Mouse (Mus musculus) limb, embryonic 11.5 days (tissue): ENCODE results near the gene Ppp3r1. TPM values are rescaled to one million over a fixed set of nuclear protein-coding genes. Genes with fewer than 3 reads are reported as not detected.

ENCODE experiments used
- ATAC-seq: fragments of 200-750 bp; cut with Nextera tagmentation; 2 replicates; pipeline ENCODE4 v1.8.0; 2017; ENCODE audit warnings: low read depth; ENCODE audit not compliant: insufficient number of reproducible peaks, low FRiP score, low TSS enrichment
- DNase-seq: peaks from one replicate; pipeline ENCODE4 v3.0.0-alpha.2; 2015; ENCODE audit warnings: low spot score
- H3K27ac ChIP-seq: fragments of 300-500 bp; sonication (generic); replicated peaks from 2 replicates; pipeline ENCODE4 v1.5.1; 2014; ENCODE audit warnings: low read depth, mild to moderate bottlenecking, low read length
- H3K27me3 ChIP-seq: fragments of 300-500 bp; sonication (generic); 2 replicates; pipeline ENCODE4 v1.6.1; 2014; ENCODE audit warnings: mild to moderate bottlenecking, low read length, mixed read lengths; ENCODE audit not compliant: control insufficient read depth, insufficient read depth
- H3K36me3 ChIP-seq: fragments of 300-500 bp; sonication (generic); 2 replicates; pipeline ENCODE4 v1.6.1; 2014; ENCODE audit warnings: mild to moderate bottlenecking, low read length, moderate library complexity, mixed read lengths; ENCODE audit not compliant: control insufficient read depth, insufficient read depth
- H3K4me1 ChIP-seq: fragments of 300-500 bp; sonication (generic); 2 replicates; pipeline ENCODE4 v1.6.1; 2014; ENCODE audit warnings: low read length, mixed read lengths; ENCODE audit not compliant: control insufficient read depth, insufficient read depth
- H3K4me2 ChIP-seq: fragments of 300-500 bp; sonication (generic); 2 replicates; pipeline ENCODE4 v1.6.1; 2014; ENCODE audit warnings: low read depth, mild to moderate bottlenecking, moderate library complexity; ENCODE audit not compliant: severe bottlenecking
- H3K4me3 ChIP-seq: fragments of 300-500 bp; sonication (generic); 2 replicates; pipeline ENCODE4 v1.5.1; 2014; ENCODE audit warnings: low read depth, low read length
- H3K9ac ChIP-seq: fragments of 300-500 bp; sonication (generic); 2 replicates; pipeline ENCODE4 v1.6.1; 2014; ENCODE audit warnings: mild to moderate bottlenecking, low read length
- H3K9me3 ChIP-seq: fragments of 300-500 bp; sonication (generic); 2 replicates; pipeline ENCODE4 v1.6.1; 2016; ENCODE audit warnings: low read length; ENCODE audit not compliant: control insufficient read depth
- WGBS: fragments of 180-500 bp; shearing (Covaris S2); extraction: QIAGEN DNeasy Blood & Tissue Kit; methylation state at CpG from one replicate; pipeline ENCODE4 v1.1.7; 2014; 5-methylcytosine and 5-hydroxymethylcytosine counted together
- polyA plus RNA-seq: library from polyadenylated mRNA; unstranded; fragments of >200 nt; fragmentation: Nextera tagmentation; extraction: Ambion mirVana; gene quantifications from 2 replicates; pipeline ENCODE4 v1.2.1, GENCODE M21; 2014

Gene Ppp3r1
- polyA plus RNA-seq, 1 experiment from 2014 or later: 81.7 TPM

DNA sequence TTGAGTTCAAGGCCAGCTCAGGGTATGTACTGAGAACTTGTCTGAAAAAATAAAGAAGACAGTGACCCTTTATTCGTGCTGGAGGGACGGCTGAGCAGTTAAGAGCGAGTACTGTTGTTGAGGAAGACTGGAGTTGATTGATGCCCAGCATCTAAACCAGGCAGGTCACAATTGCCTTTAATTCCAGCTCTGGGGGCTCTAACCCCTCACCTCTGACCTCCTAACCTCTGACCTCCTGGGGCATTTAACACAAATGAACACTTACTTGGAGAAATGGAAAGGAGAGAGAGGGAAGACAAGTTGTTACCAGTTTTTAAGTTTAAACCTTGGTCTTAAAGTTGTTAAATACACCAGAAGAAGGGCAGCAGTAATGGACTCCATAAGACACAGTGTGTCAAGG lies 29.7 kb downstream of the Ppp3r1 start:
- H3K9me3 ChIP-seq: no peaks in the 10 kb centered on the region
- DNase-seq: no peak
- H3K4me1 ChIP-seq: no peaks in the 10 kb centered on the region
- no peaks in the 10 kb centered on the region for H3K36me3 ChIP-seq
- H3K27ac ChIP-seq: no peak overlapping the region
- no peaks in the 10 kb centered on the region for H3K27me3 ChIP-seq
- no peak overlapping the region for H3K9ac ChIP-seq
- ATAC-seq: no peak
- WGBS: 52% methylated on average over 3 of the region's 3 CpGs
- no peak overlapping the region for H3K4me3 ChIP-seq
- H3K4me2 ChIP-seq: no peak overlapping the region

DNA sequence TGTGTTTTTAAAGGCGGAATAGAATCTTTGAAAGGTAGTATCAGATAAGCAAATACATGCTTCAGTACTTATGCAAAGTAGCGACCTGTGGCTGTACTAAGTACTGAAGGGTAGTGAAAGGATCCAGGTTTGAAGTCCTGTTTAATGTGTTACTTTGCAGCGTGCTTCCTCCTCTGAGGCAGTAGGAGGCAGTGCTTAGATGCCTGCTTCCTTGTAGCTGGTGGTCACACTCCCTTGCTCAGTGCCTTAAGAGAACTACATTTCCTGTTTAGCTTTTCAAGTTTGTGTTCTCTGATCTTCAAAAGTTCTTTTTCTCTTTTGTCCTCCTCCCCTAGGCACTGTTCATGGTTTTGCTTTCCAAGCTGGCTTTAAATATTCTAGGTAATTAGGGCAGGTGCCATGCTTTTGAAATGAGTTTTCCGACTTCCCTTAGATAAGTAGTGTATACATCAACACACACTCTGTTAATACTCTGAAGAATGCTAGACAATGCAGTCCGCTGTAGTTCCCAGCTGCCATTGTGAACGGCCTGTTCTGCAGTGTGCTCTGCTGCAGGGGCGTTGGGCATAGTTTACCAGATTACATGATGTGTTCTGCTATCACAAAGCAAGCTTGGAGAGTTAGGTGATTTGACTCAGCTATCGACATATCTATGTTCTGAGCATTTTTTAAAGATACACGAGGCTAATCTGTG lies 33.2 kb downstream of the Ppp3r1 start:
- Histone ChIP-seq H3K4me1 (no peaks in the 10 kb centered on the region), H3K9me3 (no peaks in the 10 kb centered on the region), H3K9ac (no peak overlapping the region), H3K4me2 (no peak overlapping the region), H3K36me3 (peaks cover 3% of the 10 kb centered on the region; the same call in 1 of the 2 replicates), H3K27ac (no peak overlapping the region), H3K4me3 (no peak overlapping the region), H3K27me3 (no peaks in the 10 kb centered on the region)
- 87% methylated on average over 9 of the region's 9 CpGs for WGBS
- DNase-seq (no peak), ATAC-seq (no peak)

- Histone ChIP-seq H3K27me3 (no peaks in the 10 kb centered on the region), H3K9me3 (no peaks in the 10 kb centered on the region), H3K4me1 (no peaks in the 10 kb centered on the region), H3K9ac (no peak overlapping the region), H3K36me3 (peaks cover 4% of the 10 kb centered on the region; the same call in 1 of the 2 replicates), H3K27ac (no peak overlapping the region), H3K4me2 (no peak overlapping the region), H3K4me3 (no peak overlapping the region)
- WGBS: 90% methylated on average over 5 of the region's 5 CpGs
- DNase-seq (no peak), ATAC-seq (no peak)
Measured at GRCm38 (mm10) chr11:17199170-17199569, 40.1 kb downstream of the Ppp3r1 start.

DNA sequence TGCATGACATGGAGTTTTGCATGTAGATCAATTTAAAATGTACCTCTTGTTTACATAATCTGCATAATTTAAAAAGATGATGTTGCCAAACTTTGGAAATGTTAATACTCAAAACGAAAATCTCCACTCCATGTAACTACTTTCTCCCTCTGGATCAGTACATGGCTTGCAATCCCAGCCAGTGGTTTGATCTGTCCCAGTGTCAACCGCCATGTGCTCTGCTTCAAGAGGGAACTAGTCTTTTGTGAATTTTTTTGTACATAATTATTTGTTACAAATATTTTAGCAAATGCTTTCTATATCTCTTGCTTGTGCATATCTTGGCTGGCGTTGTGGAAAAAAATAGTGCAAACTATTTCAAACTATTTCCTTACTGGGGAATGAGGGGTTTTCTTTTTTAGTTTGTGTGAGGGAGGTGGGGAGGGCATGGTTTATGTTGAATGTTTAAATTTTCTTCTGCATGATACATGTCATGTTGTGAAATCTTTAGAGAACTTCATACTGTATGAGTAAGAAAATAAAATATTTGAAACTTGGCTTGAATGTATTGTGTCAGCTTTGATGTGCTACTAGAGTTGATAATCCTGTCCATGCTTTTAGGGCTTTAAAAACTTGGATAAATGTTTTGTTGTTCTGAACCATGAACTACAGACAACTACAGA lies 40.9 kb downstream of the Ppp3r1 start:
- H3K4me2 ChIP-seq: no peak overlapping the region
- DNase-seq: no peak
- no peak overlapping the region for H3K27ac ChIP-seq
- no peaks in the 10 kb centered on the region for H3K27me3 ChIP-seq
- H3K36me3 ChIP-seq: peaks cover 4% of the 10 kb centered on the region; the same call in 1 of the 2 replicates
- no peaks in the 10 kb centered on the region for H3K9me3 ChIP-seq
- ATAC-seq: no peak
- H3K4me1 ChIP-seq: no peaks in the 10 kb centered on the region
- WGBS: 92% methylated on average over 3 of the region's 3 CpGs
- no peak overlapping the region for H3K9ac ChIP-seq
- H3K4me3 ChIP-seq: no peak overlapping the region

- Histone ChIP-seq H3K9me3 (no peaks in the 10 kb centered on the region), H3K4me3 (no peak overlapping the region), H3K4me1 (no peaks in the 10 kb centered on the region), H3K27ac (no peak overlapping the region), H3K4me2 (no peak overlapping the region), H3K9ac (no peak overlapping the region), H3K27me3 (no peaks in the 10 kb centered on the region), H3K36me3 (peaks cover 3% of the 10 kb centered on the region; the same call in 1 of the 2 replicates)
- ATAC-seq: no peak
- no peak for DNase-seq
- 95% methylated on average over 4 of the region's 4 CpGs for WGBS
Measured at GRCm38 (mm10) chr11:17200936-17201335, 41.9 kb downstream of the Ppp3r1 start.

DNA sequence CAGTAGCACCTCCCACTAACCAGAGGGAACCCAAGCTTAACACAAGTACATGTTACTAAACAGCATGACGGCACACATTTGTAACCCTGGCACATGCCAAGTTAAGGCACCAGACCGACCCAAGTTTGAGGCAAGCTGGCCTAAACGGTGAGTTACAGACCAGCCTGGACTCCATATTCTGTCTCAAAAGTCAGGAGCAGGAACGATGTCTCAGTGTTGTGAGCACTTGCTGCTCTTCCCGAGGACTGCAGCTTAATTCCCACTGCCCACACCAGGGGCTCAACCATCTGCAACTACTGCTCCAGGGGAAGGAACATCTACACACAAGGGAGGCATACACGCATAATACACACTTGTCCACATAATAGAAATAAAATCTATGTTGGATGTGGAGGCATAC lies 43.4 kb downstream of the Ppp3r1 start:
- Histone ChIP-seq H3K4me1 (no peaks in the 10 kb centered on the region), H3K27ac (no peak overlapping the region), H3K9ac (no peak overlapping the region), H3K9me3 (no peaks in the 10 kb centered on the region), H3K4me3 (no peak overlapping the region), H3K4me2 (no peak overlapping the region), H3K27me3 (no peaks in the 10 kb centered on the region), H3K36me3 (0 out of 2 replicates have a peak, but pooled peaks cover 2% of the 10 kb centered on the region)
- WGBS: 86% methylated on average over 6 of the region's 6 CpGs
- ATAC-seq: no peak
- no peak for DNase-seq

- peak within 1 kb of the TSS; percentile 81 for H3K9ac ChIP-seq
- H3K36me3 ChIP-seq: peaks cover 4% of the 10 kb centered on the region; the same call in 1 of the 2 replicates
- no peaks in the 10 kb centered on the region for H3K9me3 ChIP-seq
- DNase-seq (peak; percentile 95), ATAC-seq (peak; percentile 98)
- H3K4me3 ChIP-seq: peak within 1 kb of the TSS; percentile 87
- H3K4me2 ChIP-seq: peak within 1 kb of the TSS; percentile 74
- no peaks in the 10 kb centered on the region for H3K27me3 ChIP-seq
- no peaks in the 10 kb centered on the region for H3K4me1 ChIP-seq
- H3K27ac ChIP-seq: 0 out of 2 replicates have a peak within 1 kb of the TSS, but pooled peaks have one; percentile 55
- WGBS: under 1% methylated on average over 65 of the region's 65 CpGs
Measured at GRCm38 (mm10) chr11:17211258-17212140, 52.4 kb downstream of the Ppp3r1 start, which contains the start of gene Pno1. TSS of gene Pno1 (minus strand) at chr11:17211568.

DNA sequence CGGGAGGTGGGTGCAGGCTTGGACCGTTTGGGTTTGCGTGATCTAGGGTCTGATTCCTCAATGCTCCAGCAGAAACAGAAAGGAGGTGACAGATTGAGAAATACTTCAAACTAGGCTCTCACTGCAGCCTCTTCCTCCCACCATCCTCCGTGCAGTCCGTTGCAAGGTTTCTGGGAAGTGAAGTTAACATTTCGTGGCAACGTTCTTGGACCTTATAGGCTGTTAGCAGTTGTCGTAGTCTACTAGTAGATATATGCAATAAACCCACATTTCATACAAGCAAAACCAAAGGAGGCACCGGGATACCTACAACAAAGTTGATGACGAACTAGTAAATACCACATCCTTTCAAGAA lies 53.1 kb downstream of the Ppp3r1 start:
- H3K36me3 ChIP-seq: peaks cover 4% of the 10 kb centered on the region; the same call in 1 of the 2 replicates
- ATAC-seq (0 out of 2 replicates have a peak, but pooled peaks have one; percentile 2), DNase-seq (no peak)
- no peak overlapping the region for H3K27ac ChIP-seq
- 1% methylated on average over 10 of the region's 10 CpGs for WGBS
- no peaks in the 10 kb centered on the region for H3K9me3 ChIP-seq
- no peaks in the 10 kb centered on the region for H3K4me1 ChIP-seq
- H3K4me3 ChIP-seq: peak overlapping the region; percentile 87
- no peaks in the 10 kb centered on the region for H3K27me3 ChIP-seq
- peak overlapping the region; percentile 74 for H3K4me2 ChIP-seq
- peak overlapping the region; percentile 81 for H3K9ac ChIP-seq
